Mouse (Mus musculus): ENCODE measurements around the gene Fam219a.
A peak's percentile ranks its signal among the peaks of the same experiment; 100 is the strongest.

Gene Fam219a

DNA sequence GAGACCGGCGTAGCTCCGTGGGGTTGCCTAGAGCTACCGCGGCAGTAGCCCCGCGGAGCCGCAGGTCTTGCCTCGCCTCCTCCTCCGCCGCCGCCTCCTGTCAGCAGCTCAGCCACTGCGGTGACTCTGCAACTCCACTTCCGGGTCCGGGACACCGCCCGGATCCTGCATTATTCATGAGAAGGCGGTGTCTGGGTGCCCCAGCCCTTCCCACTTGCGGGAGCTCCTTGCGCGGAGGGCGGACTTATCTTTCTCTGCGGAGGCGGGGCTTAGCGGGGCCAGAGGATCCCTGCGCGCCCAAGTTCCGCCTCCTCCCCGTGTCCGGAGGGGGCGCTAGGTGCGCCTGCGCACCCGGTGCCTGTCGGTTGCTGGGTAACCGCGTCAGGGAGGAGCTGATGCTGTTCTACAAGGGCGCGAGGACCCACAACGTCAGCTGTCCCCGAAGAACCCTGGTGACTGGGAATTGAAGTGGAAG is at the start of gene Fam219a, which contains the start of gene Dnaic1:
Fam219a (minus strand) TSS at position 128 of the 475 bp plus-strand sequence.
Dnaic1 (plus strand) TSS at position 365 of the 475 bp plus-strand sequence.
- DNase-seq = peak; percentile 96

DNA sequence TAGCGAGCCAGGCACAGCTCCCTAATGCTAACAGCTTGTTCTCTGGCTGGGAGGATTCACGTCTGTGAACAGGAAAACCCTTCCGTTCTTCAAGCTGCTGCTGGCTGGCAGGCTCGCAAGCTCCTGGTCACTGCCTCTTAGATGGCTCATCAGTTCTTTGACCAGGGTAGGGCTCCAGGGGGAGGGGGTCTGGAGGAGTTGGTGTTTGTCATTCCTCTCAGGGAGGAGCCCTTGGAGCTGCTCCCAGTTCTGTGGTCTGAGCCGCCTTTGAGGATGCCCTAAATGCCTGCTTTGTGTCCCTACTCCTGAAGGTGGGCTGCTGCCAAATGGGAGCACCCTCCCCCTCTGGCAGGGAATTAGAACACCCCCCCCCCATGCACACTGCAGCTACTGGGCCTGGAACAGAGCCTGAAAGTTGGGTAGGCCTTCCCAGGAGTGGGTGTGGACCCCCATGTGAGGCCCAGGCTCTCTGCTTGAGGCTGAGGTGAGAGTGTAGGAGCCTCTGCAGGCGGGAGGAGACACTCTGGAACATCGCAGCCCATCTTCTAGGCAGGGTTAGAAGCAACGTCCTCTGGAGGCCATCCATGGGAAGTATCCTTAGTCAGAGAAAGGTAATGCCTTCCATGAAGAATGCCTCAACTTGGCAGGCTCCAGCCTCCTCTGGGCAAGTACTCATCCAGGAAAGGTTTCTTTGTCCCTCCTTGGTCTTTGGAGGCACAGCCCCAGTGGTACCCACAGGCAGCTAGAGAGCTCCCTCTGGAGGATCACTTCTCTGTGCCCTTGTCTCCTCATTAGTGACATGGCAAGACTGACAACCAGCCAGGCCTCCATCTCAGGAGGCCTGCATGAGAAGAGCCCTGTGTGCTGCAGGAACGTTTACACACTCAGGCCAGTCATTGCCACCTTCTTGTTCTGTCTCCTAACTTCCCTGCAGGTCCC is 46.6 kb upstream of the Fam219a start:
- peak; percentile 74 for DNase-seq

DNA sequence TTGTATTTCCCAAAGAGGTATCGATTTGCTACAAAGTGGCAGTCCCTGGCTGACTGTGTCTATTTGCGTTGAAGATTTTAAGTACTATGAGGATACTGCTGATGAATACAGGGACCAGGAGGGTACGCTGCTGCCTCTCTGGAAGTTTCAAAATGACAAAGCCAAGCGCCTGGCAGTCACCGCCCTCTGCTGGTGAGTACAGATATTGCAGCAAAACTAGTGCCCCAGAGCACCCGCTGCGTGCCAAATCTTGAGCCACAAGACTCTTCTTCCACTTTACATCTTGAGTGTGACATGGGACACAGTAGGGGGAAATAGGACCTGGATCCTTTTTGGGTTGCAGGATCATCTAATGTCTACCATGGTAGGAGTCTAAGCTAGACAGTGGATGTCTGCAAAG is 44.8 kb upstream of the Fam219a start:
- DNase-seq = peak; percentile 89

- DNase-seq = peak; percentile 46
Measured at GRCm38 (mm10) chr4:41612166-41612565, 42.8 kb upstream of the Fam219a start.

- DNase-seq = no peak
Measured at GRCm38 (mm10) chr4:41610594-41610980, 41.2 kb upstream of the Fam219a start.

DNA sequence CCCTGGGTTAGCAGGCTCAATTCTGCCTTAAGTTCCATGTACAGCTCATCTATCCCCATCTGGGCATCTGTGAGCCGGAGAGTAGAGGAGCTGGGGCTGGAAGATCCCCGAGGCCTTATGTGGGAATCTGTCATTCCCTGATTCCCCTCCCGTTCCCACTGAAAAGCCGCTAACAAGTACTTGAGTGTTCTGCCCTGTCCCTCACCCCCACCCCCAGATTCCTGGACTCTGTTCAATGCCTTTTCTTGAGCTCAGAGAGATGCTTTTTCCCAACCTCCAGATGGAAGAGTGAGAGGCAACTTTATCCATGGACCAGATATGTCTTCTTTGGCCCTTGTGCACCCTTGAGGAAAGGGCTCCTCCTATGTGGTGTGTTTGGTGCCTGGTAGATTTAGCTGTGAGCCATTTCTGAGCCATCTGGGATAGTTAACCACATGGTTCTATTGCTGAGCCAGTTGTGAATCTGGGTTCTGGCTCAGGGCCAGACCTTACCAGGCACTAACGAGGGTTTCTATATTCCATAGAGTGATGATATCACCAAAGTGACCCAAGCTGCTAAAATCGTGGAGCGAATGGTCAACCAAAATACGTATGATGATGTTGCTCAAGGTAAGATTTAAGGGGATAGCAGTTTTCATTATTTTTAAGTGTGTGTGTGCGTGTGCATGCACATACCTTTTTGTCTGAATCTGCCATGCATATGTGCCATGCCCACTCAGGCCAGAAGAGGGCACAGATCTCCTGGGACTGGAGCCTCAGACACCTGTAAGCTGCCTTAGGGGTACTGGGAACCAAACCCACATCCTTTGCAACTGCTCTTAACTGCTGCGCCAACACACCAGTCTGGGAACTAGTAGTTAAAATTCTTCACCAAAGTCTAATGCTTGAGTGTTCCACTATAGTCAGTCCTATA is 40.6 kb upstream of the Fam219a start:
- no peak for DNase-seq

GRCm38 (mm10) chr4:41606784-41607183 is 37.4 kb upstream of the Fam219a start:
- no peak for DNase-seq

- no peak for DNase-seq
Measured at GRCm38 (mm10) chr4:41604476-41605396, 35.4 kb upstream of the Fam219a start.

GRCm38 (mm10) chr4:41602818-41603217 is 33.5 kb upstream of the Fam219a start:
- DNase-seq = no peak

DNA sequence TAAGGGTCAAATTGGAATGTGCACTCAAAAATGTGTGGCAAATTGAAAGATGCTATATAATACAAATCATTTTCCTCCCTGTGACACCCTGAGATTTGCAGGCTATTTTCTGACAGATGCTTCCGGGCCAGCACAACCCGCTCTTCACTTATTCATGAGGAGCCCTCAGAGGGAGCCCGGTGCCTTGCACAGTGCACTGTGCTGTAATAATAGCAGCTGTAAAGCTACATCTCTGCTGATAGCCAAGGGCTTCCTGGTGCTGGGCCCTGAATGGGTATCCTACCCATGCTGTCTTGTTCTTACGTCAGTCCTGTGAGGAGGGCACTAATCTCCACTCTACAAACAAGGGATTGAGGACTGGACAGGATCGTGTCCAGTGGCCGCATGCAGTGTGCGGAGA is 14.0 kb upstream of the Fam219a start:
- DNase-seq = no peak

- DNase-seq = no peak
Measured at GRCm38 (mm10) chr4:41575914-41576313, 6.6 kb upstream of the Fam219a start.

DNA sequence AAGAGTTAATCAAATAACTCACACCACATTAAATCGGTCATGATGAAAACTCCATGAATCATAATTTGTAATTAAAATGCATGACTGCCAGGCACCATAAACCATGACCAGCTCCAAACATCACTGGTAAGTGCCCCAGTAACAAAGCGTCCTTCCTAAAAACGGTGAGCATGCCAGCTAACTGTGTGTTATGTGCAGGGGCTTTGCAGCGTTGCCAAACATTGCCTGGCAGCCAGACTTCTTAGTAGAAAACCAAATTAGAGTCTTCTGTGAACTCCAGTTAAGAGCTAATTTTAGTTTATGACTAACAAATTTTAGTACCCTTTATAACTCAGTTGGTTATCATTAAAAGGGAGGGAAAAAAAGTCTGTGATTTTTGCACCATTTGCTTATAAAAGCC is 4.2 kb upstream of the Fam219a start:
- peak; percentile 39 for DNase-seq

DNA sequence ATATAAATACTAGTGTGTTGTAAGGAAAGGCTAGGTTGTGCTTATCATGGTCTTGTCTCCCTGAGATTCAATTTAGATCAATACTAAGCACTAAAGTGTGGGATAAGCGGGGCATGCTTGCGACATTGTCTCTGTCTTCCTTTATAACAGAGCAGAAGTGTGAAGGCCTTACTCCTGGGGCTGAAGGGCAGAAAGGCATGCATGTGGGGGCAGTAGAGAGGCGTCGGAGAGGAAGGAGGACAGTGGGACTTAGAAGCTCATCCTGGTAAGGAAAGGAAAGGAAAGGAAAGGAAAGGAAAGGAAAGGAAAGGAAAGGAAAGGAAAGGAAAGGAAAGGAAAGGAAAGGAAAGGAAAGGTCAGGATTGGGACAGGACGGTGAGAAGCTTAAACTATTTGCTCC is 2.2 kb upstream of the Fam219a start:
- no peak for DNase-seq

DNA sequence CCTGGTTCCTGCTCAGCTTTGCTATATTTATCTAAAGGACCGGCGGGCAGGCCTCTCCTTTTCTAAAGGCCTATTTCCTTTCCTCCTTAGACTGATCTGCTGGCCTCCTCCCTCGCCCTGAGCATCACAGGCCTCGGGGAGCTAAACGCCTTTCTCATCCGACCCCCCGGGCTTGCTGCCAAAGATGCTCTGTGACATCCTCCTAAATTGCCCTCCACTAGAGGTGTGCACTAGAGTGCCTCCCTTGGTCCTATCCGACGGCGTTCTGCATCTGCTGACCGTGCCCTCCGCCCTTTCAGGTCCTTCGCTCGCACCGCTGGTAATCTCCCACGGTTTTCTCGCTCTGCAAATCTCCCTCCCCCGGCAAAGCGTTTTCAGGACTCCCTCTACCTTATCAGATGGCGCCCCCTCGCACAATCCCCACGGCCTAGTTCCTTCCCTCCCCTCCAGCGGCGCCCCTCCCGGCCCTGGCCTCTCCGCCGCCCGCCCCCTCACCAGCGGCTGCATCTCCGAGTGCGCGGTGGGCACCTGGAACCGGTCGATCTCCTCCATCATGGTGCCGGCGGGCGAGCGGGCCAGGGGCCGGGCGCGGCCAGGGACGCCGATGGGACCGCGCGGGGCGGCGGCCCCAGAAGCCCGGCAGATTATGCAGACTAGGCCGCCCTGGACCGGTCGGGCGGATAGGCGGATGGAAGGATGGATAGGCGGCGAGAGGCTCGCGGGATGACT is 492 bp downstream of the Fam219a start:
- DNase-seq = peak; percentile 74

GRCm38 (mm10) chr4:41568239-41568638 is 1.1 kb downstream of the Fam219a start:
- peak; percentile 52 for DNase-seq

GRCm38 (mm10) chr4:41566123-41566522 is 3.2 kb downstream of the Fam219a start:
- DNase-seq = no peak

GRCm38 (mm10) chr4:41563297-41563696 is 6.0 kb downstream of the Fam219a start:
- DNase-seq = no peak

GRCm38 (mm10) chr4:41557092-41557491 is 12.2 kb downstream of the Fam219a start:
- DNase-seq = no peak

DNA sequence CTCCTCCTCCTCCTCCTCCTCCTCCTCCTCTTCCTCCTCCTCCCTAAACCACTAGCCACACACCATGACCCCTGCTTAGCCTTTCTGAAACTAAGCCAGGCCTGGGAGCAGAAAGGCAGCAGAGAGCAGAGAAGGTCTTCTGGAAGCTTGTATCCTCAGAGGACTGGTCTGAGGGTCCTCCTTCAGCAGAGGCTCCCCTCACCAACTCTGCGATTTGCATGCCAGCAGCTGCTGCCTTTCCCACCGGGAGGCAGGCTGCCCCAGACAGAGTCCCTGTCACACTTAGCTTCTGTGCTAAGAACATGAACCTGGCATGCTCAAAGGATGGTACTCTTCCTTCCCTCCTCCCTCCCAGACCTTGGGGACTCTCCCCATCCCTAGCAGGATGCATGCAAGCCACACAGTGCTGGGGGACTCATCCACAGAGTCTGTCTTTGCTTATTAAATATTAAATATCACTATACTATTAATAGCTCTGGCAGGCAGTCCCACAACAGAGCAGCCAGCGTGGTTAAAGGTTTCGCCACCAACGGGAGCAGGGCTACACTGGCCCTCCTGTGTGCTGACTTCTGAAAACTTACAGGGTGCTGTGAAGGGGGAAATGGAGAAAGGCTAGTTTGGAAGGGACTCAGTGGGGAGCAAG is 12.9 kb downstream of the Fam219a start:
- no peak for DNase-seq

- no peak for DNase-seq
Measured at GRCm38 (mm10) chr4:41554994-41555663, 14.2 kb downstream of the Fam219a start.

Measured in right cerebral cortex, postnatal 4 days (tissue).